Mouse (Mus musculus): Measurements from ENCODE around the gene Mtnr1a. TPM values are rescaled to one million over a fixed set of nuclear protein-coding genes. Genes with fewer than 3 reads are reported as not detected.
"Not testable (repeated sequence)": the region's sequence is repeated elsewhere in the genome, so short reads cannot be mapped to it uniquely, and the experiment has no call there.

Gene Mtnr1a
- polyA plus RNA-seq, 1 experiment: not detected

- H3K27me3 ChIP-seq (ENCODE audit: control insufficient read depth, insufficient read depth, insufficient read length): no peaks in the 10 kb centered on the region
- H3ac ChIP-seq (ENCODE audit: control insufficient read depth, insufficient read length): no peak overlapping the region
- H3K4me3 ChIP-seq: no peak overlapping the region
- no peak overlapping the region for H3K4me2 ChIP-seq (ENCODE audit: low read depth)
- no peaks in the 10 kb centered on the region for H3K36me3 ChIP-seq (ENCODE audit: control insufficient read depth, insufficient read depth)
- no peak for TF ChIP-seq REST (IDR thresholded peaks at IDR 0.05; ENCODE audit: insufficient read depth, insufficient read length)
- no peak for TF ChIP-seq E2F4 (IDR thresholded peaks at IDR 0.05; ENCODE audit: insufficient read depth)
- TF ChIP-seq MYOD1 (IDR thresholded peaks at IDR 0.05; ENCODE audit: control insufficient read depth in 1 of 3, insufficient read length in 2 of 3, low read depth in 2 of 3): no peak
- no peak for TF ChIP-seq POLR2A (IDR thresholded peaks at IDR 0.05; ENCODE audit: insufficient read length, low read depth)
- no peak for TF ChIP-seq MYOG (IDR thresholded peaks at IDR 0.05; ENCODE audit: control insufficient read depth in 1 of 3, insufficient read depth in 1 of 3, insufficient read length in 2 of 3, low read depth in 2 of 3)
- H3K79me2 ChIP-seq (ENCODE audit: control insufficient read depth, insufficient read depth): no peaks in the 10 kb centered on the region
These were observed 5.7 kb upstream of the Mtnr1a start for GRCm38 (mm10) chr8:45062982-45063924.

- Histone ChIP-seq H3K27me3 (ENCODE audit: control insufficient read depth, insufficient read depth, insufficient read length) (no peaks in the 10 kb centered on the region), H3K4me3 (no peak overlapping the region), H3K79me2 (ENCODE audit: control insufficient read depth, insufficient read depth) (no peaks in the 10 kb centered on the region), H3K4me2 (ENCODE audit: low read depth) (no peak overlapping the region), H3ac (ENCODE audit: control insufficient read depth, insufficient read length) (no peak overlapping the region), H3K36me3 (ENCODE audit: control insufficient read depth, insufficient read depth) (no peaks in the 10 kb centered on the region)
- TF ChIP-seq POLR2AphosphoS2 (IDR thresholded peaks at IDR 0.05; ENCODE audit: insufficient read length, low read depth) (no peak), USF1 (IDR thresholded peaks at IDR 0.05; ENCODE audit: low read depth) (no peak), E2F4 (IDR thresholded peaks at IDR 0.05; ENCODE audit: insufficient read depth) (no peak), MAX (IDR thresholded peaks at IDR 0.05; ENCODE audit: low read depth) (no peak), MYOD1 (IDR thresholded peaks at IDR 0.05; ENCODE audit: control insufficient read depth in 1 of 3, insufficient read length in 2 of 3, low read depth in 2 of 3) (no peak), POLR2A (IDR thresholded peaks at IDR 0.05; ENCODE audit: insufficient read length, low read depth) (no peak)
These were observed 4.6 kb upstream of the Mtnr1a start for GRCm38 (mm10) chr8:45064197-45064869.

GRCm38 (mm10) chr8:45065391-45065790, 3.5 kb upstream of the Mtnr1a start:
- not testable (repeated sequence) for H3ac ChIP-seq (ENCODE audit: control insufficient read depth, insufficient read length); H3K4me2 ChIP-seq (ENCODE audit: low read depth); H3K79me2 ChIP-seq (ENCODE audit: control insufficient read depth, insufficient read depth); H3K27me3 ChIP-seq (ENCODE audit: control insufficient read depth, insufficient read depth, insufficient read length); H3K36me3 ChIP-seq (ENCODE audit: control insufficient read depth, insufficient read depth); H3K4me3 ChIP-seq

GRCm38 (mm10) chr8:45070949-45071348, 2.0 kb downstream of the Mtnr1a start:
- Histone ChIP-seq H3K27me3 (ENCODE audit: control insufficient read depth, insufficient read depth, insufficient read length) (no peaks in the 10 kb centered on the region), H3ac (ENCODE audit: control insufficient read depth, insufficient read length) (no peak overlapping the region), H3K4me3 (no peak overlapping the region), H3K4me2 (ENCODE audit: low read depth) (no peak overlapping the region), H3K79me2 (ENCODE audit: control insufficient read depth, insufficient read depth) (no peaks in the 10 kb centered on the region), H3K36me3 (ENCODE audit: control insufficient read depth, insufficient read depth) (no peaks in the 10 kb centered on the region)
- no peak for TF ChIP-seq MYOD1 (IDR thresholded peaks at IDR 0.05; ENCODE audit: control insufficient read depth in 1 of 3, insufficient read length in 2 of 3, low read depth in 2 of 3)
- TF ChIP-seq E2F4 (IDR thresholded peaks at IDR 0.05; ENCODE audit: insufficient read depth): no peak
- TF ChIP-seq USF1 (IDR thresholded peaks at IDR 0.05; ENCODE audit: low read depth): no peak
- no peak for TF ChIP-seq REST (IDR thresholded peaks at IDR 0.05; ENCODE audit: insufficient read depth, insufficient read length)
- TF ChIP-seq CEBPB (IDR thresholded peaks at IDR 0.05; ENCODE audit: insufficient read depth, poor library complexity, severe bottlenecking): peak; percentile 51; the same call in 1 of the 2 replicates
- no peak for TF ChIP-seq TCF12 (IDR thresholded peaks at IDR 0.05; ENCODE audit: insufficient read depth, poor library complexity, severe bottlenecking)
- TF ChIP-seq POLR2A (IDR thresholded peaks at IDR 0.05; ENCODE audit: insufficient read length, low read depth): no peak
- TF ChIP-seq TCF3 (IDR thresholded peaks at IDR 0.05; ENCODE audit: insufficient read length, low read depth): no peak
- TF ChIP-seq MAX (IDR thresholded peaks at IDR 0.05; ENCODE audit: low read depth): no peak

GRCm38 (mm10) chr8:45080850-45081249, 11.9 kb downstream of the Mtnr1a start:
- Histone ChIP-seq H3K79me2 (ENCODE audit: control insufficient read depth, insufficient read depth) (no peaks in the 10 kb centered on the region), H3K4me2 (ENCODE audit: low read depth) (no peak overlapping the region), H3K27me3 (ENCODE audit: control insufficient read depth, insufficient read depth, insufficient read length) (no peaks in the 10 kb centered on the region), H3K4me3 (no peak overlapping the region), H3ac (ENCODE audit: control insufficient read depth, insufficient read length) (no peak overlapping the region), H3K36me3 (ENCODE audit: control insufficient read depth, insufficient read depth) (no peaks in the 10 kb centered on the region)
- no peak for TF ChIP-seq POLR2A (IDR thresholded peaks at IDR 0.05; ENCODE audit: insufficient read length, low read depth)
- TF ChIP-seq SRF (IDR thresholded peaks at IDR 0.05; ENCODE audit: control insufficient read depth, insufficient read length, low read depth): no peak
- no peak for TF ChIP-seq REST (IDR thresholded peaks at IDR 0.05; ENCODE audit: insufficient read depth, insufficient read length)
- TF ChIP-seq MYOG (IDR thresholded peaks at IDR 0.05; ENCODE audit: control insufficient read depth in 1 of 3, insufficient read depth in 1 of 3, insufficient read length in 2 of 3, low read depth in 2 of 3): no peak
- no peak for TF ChIP-seq E2F4 (IDR thresholded peaks at IDR 0.05; ENCODE audit: insufficient read depth)
- no peak for TF ChIP-seq MYOD1 (IDR thresholded peaks at IDR 0.05; ENCODE audit: control insufficient read depth in 1 of 3, insufficient read length in 2 of 3, low read depth in 2 of 3)
- TF ChIP-seq USF1 (IDR thresholded peaks at IDR 0.05; ENCODE audit: low read depth): no peak
- no peak for TF ChIP-seq TCF12 (IDR thresholded peaks at IDR 0.05; ENCODE audit: insufficient read depth, poor library complexity, severe bottlenecking)
- no peak for TF ChIP-seq MAX (IDR thresholded peaks at IDR 0.05; ENCODE audit: low read depth)
- TF ChIP-seq CEBPB (IDR thresholded peaks at IDR 0.05; ENCODE audit: insufficient read depth, poor library complexity, severe bottlenecking): no peak
- TF ChIP-seq POLR2AphosphoS2 (IDR thresholded peaks at IDR 0.05; ENCODE audit: insufficient read length, low read depth): no peak
- no peak for TF ChIP-seq TCF3 (IDR thresholded peaks at IDR 0.05; ENCODE audit: insufficient read length, low read depth)

Data from myocyte (in vitro differentiated cells).